In genomic region chr14:87567034-87567461, GRCm38 (mm10) we compare ENCODE assay signal across 8 mouse cellular contexts.
DNase-seq lines count a peak whose midpoint lies in the region; ATAC-seq and TF ChIP-seq lines count a peak whose summit lies in the region.

No protein-coding gene starts in this region.

- no peak for DNase-seq in intestine, embryonic 14.5 days (ENCODE audit: low spot score)
- peak; percentile 59 for DNase-seq in embryo, embryonic 10.5 days (ENCODE audit: low spot score)
- peak; percentile 58 for DNase-seq in lung, postnatal 36 days
- no peak for DNase-seq in adipocyte (ENCODE audit: low spot score)
- no peak for DNase-seq in spleen, postnatal 10 days (ENCODE audit: low spot score in 2 of 2)
- no peak for DNase-seq in thymus, postnatal 25 days

- peak; percentile 85 for TF ChIP-seq CTCF in E14TG2a.4 (conservative IDR thresholded peaks at IDR 0.05; ENCODE audit: low read length)

- H3K36me3 ChIP-seq in intestine, embryonic 14.5 days (ENCODE audit: control insufficient read depth, insufficient read depth, low read length): no peaks in the 10 kb centered on the region
- H3K36me3 ChIP-seq in intestine, embryonic 16.5 days (ENCODE audit: control insufficient read depth, insufficient read depth, low read length): no peaks in the 10 kb centered on the region
- no peaks in the 10 kb centered on the region for H3K36me3 ChIP-seq in E14TG2a.4 (ENCODE audit: insufficient read depth, low read length)

- H3K9ac ChIP-seq in intestine, embryonic 14.5 days (ENCODE audit: low read length): no peak overlapping the region
- no peak overlapping the region for H3K9ac ChIP-seq in intestine, embryonic 16.5 days (ENCODE audit: low read depth, low read length)

- no peak overlapping the region for H3K27ac ChIP-seq in intestine, embryonic 14.5 days (ENCODE audit: low read depth)
- no peak overlapping the region for H3K27ac ChIP-seq in intestine, embryonic 16.5 days (ENCODE audit: low read length)

- H3K27me3 ChIP-seq in intestine, embryonic 14.5 days (replicated peaks; ENCODE audit: control insufficient read depth, insufficient read depth, low read length): no peaks in the 10 kb centered on the region
- H3K27me3 ChIP-seq in intestine, embryonic 16.5 days (replicated peaks; ENCODE audit: control insufficient read depth, insufficient read depth, low read length): 0 out of 2 replicates have a peak, but pooled peaks cover 3% of the 10 kb centered on the region
- H3K27me3 ChIP-seq in E14TG2a.4 (ENCODE audit: insufficient read depth, low read length): peaks cover 23% of the 10 kb centered on the region

- H3K4me3 ChIP-seq in intestine, embryonic 14.5 days (ENCODE audit: low read depth, low read length): no peak overlapping the region
- no peak overlapping the region for H3K4me3 ChIP-seq in intestine, embryonic 16.5 days (ENCODE audit: low read length)
- no peak overlapping the region for H3K4me3 ChIP-seq in E14TG2a.4 (replicated peaks; ENCODE audit: low read length)

- H3K4me2 ChIP-seq in intestine, embryonic 14.5 days (ENCODE audit: low read length): no peak overlapping the region; the same call in 1 of the 2 replicates
- H3K4me2 ChIP-seq in intestine, embryonic 16.5 days (ENCODE audit: low read depth, low read length): no peak overlapping the region

- 35% methylated on average over 3 of the region's 3 CpGs for WGBS in intestine, embryonic 14.5 days
- WGBS in intestine, embryonic 16.5 days: 22% methylated on average over 3 of the region's 3 CpGs

- peak; percentile 21; the same call in 1 of the 2 replicates for ATAC-seq in intestine, embryonic 14.5 days (replicated peaks; ENCODE audit: low FRiP score, low TSS enrichment, low read depth)
- no peak; the same call in 1 of the 2 replicates for ATAC-seq in intestine, embryonic 16.5 days

- H3K4me1 ChIP-seq in intestine, embryonic 14.5 days (replicated peaks; ENCODE audit: control insufficient read depth, insufficient read depth, low read length): peaks cover 7% of the 10 kb centered on the region
- no peaks in the 10 kb centered on the region; the same call in 1 of the 2 replicates for H3K4me1 ChIP-seq in intestine, embryonic 16.5 days (ENCODE audit: control insufficient read depth, insufficient read depth, low read length)
- H3K4me1 ChIP-seq in E14TG2a.4 (replicated peaks; ENCODE audit: low read depth, low read length): peaks cover 15% of the 10 kb centered on the region

- no peaks in the 10 kb centered on the region for H3K9me3 ChIP-seq in intestine, embryonic 14.5 days (ENCODE audit: control insufficient read depth, low read length)
- no peaks in the 10 kb centered on the region for H3K9me3 ChIP-seq in intestine, embryonic 16.5 days (ENCODE audit: control insufficient read depth, low read length)
- no peaks in the 10 kb centered on the region for H3K9me3 ChIP-seq in E14TG2a.4 (ENCODE audit: low read length)

Comparison
In these comparisons a context has a peak if more than half of its experiments do, and no peak if none do; other contexts are left out.
1. DNase-seq: peak in embryo, embryonic 10.5 days (single experiment) and lung, postnatal 36 days (single experiment); none in intestine, embryonic 14.5 days (single experiment), adipocyte (single experiment), spleen, postnatal 10 days (0 of 2) and thymus, postnatal 25 days (single experiment).